Mouse (Mus musculus) embryonic fibroblast, embryonic 13.5 days (primary cell): ENCODE results near the gene Dbr1.

Experiments used
- CTCF ChIP-seq: IDR thresholded peaks from 2 replicates; pipeline ENCODE4 v1.5.1; 2011; ENCODE audit warnings: mild to moderate bottlenecking, control low read depth, low read length, moderate library complexity, borderline replicate concordance; ENCODE audit not compliant: insufficient read depth
- POLR2A ChIP-seq: IDR thresholded peaks from 2 replicates; pipeline ENCODE4 v1.6.1; 2011; ENCODE audit warnings: low read depth, mild to moderate bottlenecking, control low read depth, low read length, moderate library complexity

DNA sequence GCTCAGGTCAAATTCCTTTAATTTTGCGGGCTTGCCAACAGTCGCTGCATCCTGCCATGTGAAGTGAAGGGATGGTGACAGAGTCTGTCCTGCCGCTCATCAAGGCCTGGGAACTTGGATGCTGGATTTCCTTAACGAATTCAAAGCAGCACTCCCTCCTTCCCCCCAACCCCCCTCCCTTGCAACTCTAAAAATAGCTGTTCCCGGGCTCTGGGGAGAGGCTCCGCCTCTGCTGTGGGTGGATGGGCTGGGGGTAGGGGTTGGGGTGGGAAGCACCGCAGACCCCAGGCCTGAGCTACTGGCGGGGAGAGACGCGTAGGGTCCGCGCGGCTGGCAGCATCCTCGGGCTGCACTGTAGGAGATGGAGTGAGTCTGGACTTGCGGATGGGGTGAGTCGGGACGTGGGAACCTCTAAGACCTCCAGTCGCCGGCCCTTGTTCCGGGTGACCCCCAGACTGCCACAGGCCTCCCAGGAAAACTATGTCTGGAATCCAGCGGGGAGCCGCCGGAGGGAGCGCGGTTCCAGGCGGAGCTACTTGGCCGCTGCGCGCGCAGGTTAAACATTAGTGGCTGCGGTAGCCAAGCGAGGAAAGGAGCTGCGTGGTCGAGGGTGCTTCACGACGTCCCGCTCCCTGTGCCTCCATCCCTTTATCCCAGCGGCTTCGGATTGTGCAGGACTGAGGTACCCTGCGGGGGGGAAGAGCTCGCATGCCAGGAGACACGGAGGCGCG, 53.8 kb downstream of the Dbr1 start, which contains the start of gene Dzip1l:
- TF ChIP-seq POLR2A (peak; percentile 79), CTCF (no peak)
